Mouse (Mus musculus) lung, adult 2 months (tissue): Measurements from ENCODE around the gene Decr2. TPM values are rescaled to one million over a fixed set of nuclear protein-coding genes. Genes with fewer than 3 reads are reported as not detected.

Experiments
- DNase-seq: peaks from one replicate; pipeline ENCODE4 v3.0.0; 2022
- H3K4me1 ChIP-seq: fragments of 200-500 bp; 2 replicates; pipeline ENCODE4 v1.6.1; 2011; ENCODE audit warnings: low read length; ENCODE audit not compliant: control insufficient read depth, insufficient read depth
- H3K4me3 ChIP-seq: fragments of 200-500 bp; replicated peaks from 2 replicates; pipeline ENCODE3; 2011; ENCODE audit warnings: low read depth, mild to moderate bottlenecking, control low read depth, low read length; ENCODE audit errors: extremely low read depth
- CTCF ChIP-seq: fragments of 200-500 bp; IDR thresholded peaks from 2 replicates; pipeline ENCODE4 v1.5.1; 2011; ENCODE audit warnings: mild to moderate bottlenecking, low read length, control low read depth; ENCODE audit not compliant: insufficient read depth
- POLR2A ChIP-seq: fragments of 200-500 bp; IDR thresholded peaks from 2 replicates; pipeline ENCODE4 v1.6.1; 2011; ENCODE audit warnings: low read depth, mild to moderate bottlenecking, control low read depth, low read length, borderline replicate concordance; ENCODE audit errors: extremely low read depth
- WGBS: fragments of 180-500 bp; shearing (Covaris S2); methylation state at CpG from one replicate; pipeline ENCODE4 v1.1.7; 2018; 5-methylcytosine and 5-hydroxymethylcytosine counted together
- polyA plus RNA-seq: library from polyadenylated mRNA; depleted of rRNA; stranded (reverse); fragments of >200 nt; gene quantifications from 2 replicates; pipeline ENCODE4 v1.2.3, GENCODE M21; 2012

Decr2 gene
- polyA plus RNA-seq, 1 experiment: 16.7 TPM

DNA sequence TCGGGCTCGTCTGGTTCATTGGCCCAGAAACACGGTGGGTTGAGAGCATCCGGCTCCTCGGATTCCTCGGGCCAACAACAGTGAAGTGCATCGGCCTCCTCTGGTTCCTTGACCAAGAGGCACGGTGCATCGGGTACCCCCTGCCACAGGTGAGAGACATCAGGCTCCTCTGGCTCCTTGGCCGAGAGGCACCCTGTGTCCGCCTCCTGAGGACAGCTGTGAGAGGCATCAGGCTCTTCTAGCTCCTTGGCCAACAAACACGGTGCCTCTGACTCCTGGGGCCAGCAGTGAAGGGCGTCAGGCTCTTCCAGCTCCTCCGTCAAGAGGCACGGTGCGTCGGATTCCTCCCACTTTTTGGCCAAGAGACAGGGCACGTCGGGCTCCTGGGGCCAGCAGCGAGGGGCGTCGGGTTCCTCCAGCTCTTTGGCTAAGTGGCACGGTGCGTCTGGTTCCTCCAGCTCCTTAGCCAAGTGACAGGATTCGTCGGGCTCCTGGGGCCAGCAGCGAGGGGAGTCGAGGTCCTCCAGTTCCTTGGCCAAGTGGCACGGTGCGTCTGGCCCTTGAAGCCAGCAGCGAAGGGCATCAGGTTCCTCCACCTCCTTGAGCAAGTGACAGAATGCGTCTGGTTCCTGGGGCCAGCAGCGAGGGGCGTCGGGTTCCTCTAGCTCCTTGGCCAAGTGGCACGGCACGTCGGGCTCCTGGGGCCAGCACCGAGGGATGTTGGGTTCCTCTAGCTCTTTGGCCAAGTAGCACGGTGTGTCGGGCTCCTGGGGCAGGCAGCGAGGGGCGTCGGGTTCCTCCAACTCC is 21.9 kb downstream of the Decr2 start:
- TF ChIP-seq CTCF (no peak), POLR2A (no peak)
- peaks cover 26% of the 10 kb centered on the region for H3K4me1 ChIP-seq
- peak overlapping the region; percentile 87 for H3K4me3 ChIP-seq
- 4% methylated on average over 44 of the region's 44 CpGs for WGBS
- DNase-seq: peak; percentile 44

DNA sequence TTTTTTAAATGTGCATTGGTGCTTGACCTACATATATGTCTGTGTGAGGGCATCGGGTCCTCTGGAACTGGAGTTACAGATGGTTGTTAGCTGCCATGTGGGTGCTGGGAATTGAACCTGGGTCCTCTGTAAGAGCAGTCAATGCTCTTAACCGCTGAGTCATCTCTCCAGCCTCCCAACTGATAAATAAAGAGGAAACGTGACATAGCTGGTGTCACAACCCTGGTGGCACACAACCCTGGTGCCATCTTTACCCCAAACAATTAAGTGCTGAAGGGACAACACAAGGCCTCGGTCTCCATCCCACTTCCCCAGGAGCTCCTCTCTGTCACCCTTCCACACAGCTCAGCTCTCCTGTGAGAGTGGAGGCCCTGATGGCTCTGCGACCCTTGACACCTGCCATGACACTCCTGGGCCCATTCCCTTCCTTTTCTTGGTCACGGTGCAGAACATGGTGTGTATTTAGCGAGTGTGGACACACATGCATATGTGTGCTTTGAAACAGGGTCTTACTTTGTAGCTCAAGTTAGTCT is 23.6 kb downstream of the Decr2 start:
- no peak for DNase-seq
- TF ChIP-seq POLR2A: no peak
- TF ChIP-seq CTCF: no peak
- H3K4me1 ChIP-seq: peaks cover 26% of the 10 kb centered on the region
- 90% methylated on average over 7 of the region's 7 CpGs for WGBS
- no peak overlapping the region for H3K4me3 ChIP-seq

DNA sequence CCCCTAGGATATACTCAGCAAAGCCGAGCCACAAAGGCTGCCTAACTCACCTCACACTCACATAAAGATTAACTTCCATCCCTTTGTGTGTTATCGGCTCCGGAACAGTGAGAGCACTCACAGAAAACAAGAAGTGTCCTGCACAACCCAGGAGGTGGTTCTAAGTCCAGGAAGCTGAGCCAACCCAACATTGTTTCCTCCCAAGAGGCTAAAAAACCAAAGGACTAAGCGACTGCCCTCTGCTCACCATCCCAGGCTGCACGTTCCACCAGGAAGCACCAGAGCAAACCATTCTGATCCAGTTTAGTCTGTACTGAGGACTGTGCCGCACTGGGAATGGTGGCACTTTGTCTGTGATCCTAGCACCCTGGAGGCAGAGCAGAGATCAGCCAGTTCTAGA is 25.2 kb downstream of the Decr2 start:
- WGBS: 41% methylated on average over 6 of the region's 6 CpGs
- TF ChIP-seq CTCF (no peak), POLR2A (no peak)
- Histone ChIP-seq H3K4me3 (no peak overlapping the region), H3K4me1 (peaks cover 23% of the 10 kb centered on the region)
- no peak for DNase-seq

DNA sequence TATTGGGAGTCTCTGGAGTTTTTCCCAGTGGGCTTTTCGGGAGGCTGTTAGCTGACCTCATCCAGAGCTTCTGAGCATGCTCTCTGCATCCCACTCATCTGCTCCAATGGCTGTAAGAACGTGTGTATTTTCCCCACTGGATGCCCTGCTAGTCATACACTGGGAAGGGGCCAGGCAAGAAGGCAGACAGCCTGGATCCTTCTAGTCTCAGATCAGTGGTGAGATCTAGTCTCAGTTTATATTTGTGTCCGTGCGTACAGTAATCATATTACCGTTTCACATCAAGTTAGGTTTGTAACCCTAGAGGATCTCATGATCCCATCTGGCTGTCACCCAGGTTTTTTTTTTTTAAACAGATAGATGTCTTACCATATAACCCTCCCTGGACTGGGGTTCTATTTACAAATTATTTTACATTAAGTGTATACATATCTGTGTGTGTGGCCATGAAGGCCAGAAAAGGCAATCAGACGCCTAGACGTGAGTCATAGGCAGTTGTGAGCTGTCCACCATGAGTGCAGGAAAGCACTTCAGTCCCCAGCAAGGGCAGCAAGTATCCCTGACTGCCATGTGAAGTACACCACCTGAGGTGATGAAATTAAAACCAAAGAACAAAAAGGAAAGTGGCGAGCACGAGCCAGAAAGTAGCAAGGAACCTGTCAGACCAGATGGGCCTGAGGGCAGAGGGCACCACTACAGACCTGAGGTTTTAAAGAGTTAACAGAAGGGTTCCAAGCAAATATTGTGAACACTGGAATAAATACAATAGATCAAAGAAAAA is 32.2 kb downstream of the Decr2 start:
- DNase-seq: peak; percentile 37
- Histone ChIP-seq H3K4me1 (no peaks in the 10 kb centered on the region), H3K4me3 (no peak overlapping the region)
- 65% methylated on average over 9 of the region's 9 CpGs for WGBS
- no peak for TF ChIP-seq POLR2A
- TF ChIP-seq CTCF: no peak

DNA sequence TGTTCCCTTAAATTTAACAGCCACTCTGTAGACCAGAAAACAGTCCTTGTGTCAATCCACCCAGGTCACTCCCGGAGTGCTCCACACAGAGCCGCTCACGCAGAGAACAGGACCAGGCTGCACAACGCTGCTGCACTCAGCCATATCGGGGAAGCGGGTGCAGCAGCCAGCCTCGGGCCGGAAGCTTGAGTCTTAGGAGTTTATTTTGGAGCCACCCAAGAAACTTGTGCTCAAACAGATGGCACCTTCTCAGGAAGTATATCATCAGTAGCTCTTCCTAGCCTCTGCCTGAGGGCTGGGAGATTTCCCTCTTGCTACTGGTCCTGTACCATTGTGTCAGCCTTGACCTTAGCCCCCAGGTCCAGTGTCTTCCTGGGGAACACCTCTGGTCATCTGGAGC is 32.9 kb downstream of the Decr2 start:
- Histone ChIP-seq H3K4me3 (no peak overlapping the region), H3K4me1 (no peaks in the 10 kb centered on the region)
- WGBS: 87% methylated on average over 8 of the region's 8 CpGs
- DNase-seq: no peak
- TF ChIP-seq POLR2A (no peak), CTCF (no peak)

DNA sequence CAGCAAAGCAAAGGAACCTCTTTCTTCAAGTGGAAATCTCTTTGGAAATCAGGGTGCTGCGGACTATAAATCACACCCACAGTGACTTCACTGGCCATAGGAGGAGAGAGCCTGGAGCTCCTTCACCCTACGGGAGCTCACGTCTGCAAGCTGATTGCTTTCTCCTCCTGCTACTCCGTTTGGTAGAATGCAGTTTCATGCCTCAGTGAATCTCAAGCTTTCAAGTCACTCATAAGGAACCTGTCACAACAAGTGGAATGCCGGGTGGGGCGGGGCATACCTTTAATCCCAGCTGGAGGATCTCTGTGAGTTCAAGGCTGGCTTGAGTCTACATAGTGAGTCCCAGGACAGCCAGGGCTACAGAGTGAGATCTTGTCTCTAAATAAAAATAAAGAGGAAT is 35.0 kb downstream of the Decr2 start:
- no peak overlapping the region for H3K4me3 ChIP-seq
- TF ChIP-seq CTCF (no peak), POLR2A (no peak)
- H3K4me1 ChIP-seq: no peaks in the 10 kb centered on the region
- DNase-seq: no peak
- 83% methylated on average over 6 of the region's 6 CpGs for WGBS

DNA sequence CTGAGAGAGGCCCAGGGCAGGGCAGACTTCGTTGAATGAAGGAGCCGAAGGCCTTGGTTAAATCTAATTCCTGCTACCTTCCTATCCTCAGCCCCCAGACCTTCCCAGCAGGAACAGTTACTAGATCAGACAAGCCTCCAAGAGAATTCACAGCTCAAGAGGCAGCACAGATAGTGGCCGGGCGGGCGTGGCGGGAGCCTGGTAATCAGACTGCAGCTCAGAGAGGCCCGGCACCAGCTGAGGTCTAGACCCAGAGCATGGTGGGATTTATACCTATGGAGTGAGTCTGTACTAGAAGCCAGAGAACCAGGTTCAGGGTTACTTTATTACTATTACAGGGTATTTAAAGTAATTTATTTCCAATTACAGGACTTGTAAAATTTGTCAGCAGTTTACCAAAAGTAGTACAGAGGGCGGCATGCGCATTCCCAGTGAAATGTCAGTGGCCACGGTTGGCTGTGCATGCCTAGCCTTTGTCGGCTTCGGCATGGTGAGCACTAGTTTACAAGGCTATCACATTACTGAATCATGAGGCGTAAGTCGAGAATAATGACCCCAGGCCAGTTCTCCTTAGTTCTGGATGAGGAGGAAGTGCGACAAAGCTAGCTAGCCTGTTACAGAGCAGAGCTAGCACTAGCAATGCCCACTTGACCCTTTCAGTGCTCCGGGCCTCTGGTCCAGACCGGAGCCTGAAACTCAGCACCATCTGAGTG is 35.8 kb downstream of the Decr2 start:
- no peak overlapping the region for H3K4me3 ChIP-seq
- no peak for DNase-seq
- 79% methylated on average over 17 of the region's 17 CpGs for WGBS
- TF ChIP-seq POLR2A (no peak), CTCF (no peak)
- H3K4me1 ChIP-seq: no peaks in the 10 kb centered on the region

DNA sequence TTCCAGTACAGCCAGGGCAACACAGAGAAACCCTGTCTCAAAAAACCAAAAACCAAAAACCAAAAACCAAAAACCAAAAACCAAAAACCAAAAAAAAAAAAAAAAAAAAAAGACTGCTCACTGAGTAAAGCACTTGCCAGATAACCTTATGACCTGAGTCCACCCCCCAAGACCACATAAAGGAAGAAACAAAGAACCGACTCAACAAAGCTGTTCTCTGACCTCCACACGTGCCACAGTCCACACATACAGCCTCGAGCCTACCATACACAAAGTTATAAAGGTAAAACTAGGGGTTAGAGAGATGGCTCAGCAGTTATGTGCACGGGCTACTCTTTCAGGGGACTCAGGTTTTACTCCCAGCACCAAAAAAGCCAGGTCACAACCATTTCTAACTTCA is 37.4 kb downstream of the Decr2 start:
- Histone ChIP-seq H3K4me1 (no peaks in the 10 kb centered on the region), H3K4me3 (no peak overlapping the region)
- TF ChIP-seq CTCF: no peak
- TF ChIP-seq POLR2A: no peak
- WGBS: 74% methylated on average over 4 of the region's 4 CpGs
- no peak for DNase-seq

DNA sequence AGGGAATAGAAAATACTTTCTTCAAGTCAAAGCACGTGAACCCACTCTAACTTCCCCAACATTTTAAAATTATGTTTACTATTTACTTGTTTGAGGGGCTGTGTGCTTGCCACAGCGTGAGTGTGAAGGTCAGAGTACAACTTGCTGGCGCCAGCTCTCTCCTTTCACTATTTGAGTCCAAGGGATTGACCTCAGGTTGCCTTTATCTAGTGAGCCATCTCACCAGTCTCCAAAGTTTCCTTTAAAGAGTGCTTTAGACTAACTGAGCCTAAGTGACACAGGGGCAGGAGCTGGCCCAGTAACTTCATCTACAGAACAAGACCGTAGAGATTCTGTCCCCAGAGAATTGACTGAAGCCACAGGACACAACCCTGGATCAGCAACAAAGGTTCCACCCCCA is 38.1 kb downstream of the Decr2 start:
- 86% methylated on average over 4 of the region's 4 CpGs for WGBS
- Histone ChIP-seq H3K4me1 (no peaks in the 10 kb centered on the region), H3K4me3 (no peak overlapping the region)
- TF ChIP-seq POLR2A: no peak
- no peak for TF ChIP-seq CTCF
- no peak for DNase-seq

DNA sequence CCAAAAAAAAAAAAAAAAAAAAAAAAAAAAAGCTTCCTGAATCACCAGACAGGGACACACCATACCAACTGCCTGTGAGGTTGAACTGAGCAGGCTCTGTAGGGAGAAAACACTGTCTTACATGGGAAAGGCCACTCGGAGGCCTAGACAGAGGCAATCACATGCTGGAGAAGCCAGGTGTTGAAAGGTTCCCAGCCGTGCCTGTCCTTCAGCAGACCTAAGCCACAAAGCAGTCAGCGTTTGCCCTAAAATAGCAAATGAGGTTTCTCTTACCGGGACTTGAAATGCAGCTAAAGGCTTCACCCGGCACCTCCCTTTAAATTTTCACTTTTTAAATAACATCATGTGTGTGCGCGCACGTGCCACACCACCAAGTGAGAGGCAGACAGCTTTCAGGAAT is 42.0 kb downstream of the Decr2 start:
- peaks cover 3% of the 10 kb centered on the region; the same call in 1 of the 2 replicates for H3K4me1 ChIP-seq
- no peak for DNase-seq
- H3K4me3 ChIP-seq: no peak overlapping the region
- WGBS: 87% methylated on average over 8 of the region's 8 CpGs
- TF ChIP-seq CTCF (no peak), POLR2A (no peak)
